Mouse (Mus musculus) thymus, postnatal 14 days (tissue): Measurements from ENCODE around the gene Stradb.

Experiments
- DNase-seq: peaks from one replicate; pipeline ENCODE4 v3.0.0; 2021

Stradb gene

GRCm38 (mm10) chr1:58961152-58961893 lies 12.0 kb upstream of the Stradb start:
- no peak for DNase-seq

- DNase-seq, result no peak
Measured at GRCm38 (mm10) chr1:58962418-58962817, 10.9 kb upstream of the Stradb start.

GRCm38 (mm10) chr1:58962865-58963264 lies 10.5 kb upstream of the Stradb start:
- DNase-seq, result no peak

- no peak for DNase-seq
Measured at GRCm38 (mm10) chr1:58967534-58967933, 5.8 kb upstream of the Stradb start.

- DNase-seq, result no peak
Measured at GRCm38 (mm10) chr1:58970054-58970453, 3.3 kb upstream of the Stradb start.

GRCm38 (mm10) chr1:58971097-58971496 lies 2.2 kb upstream of the Stradb start:
- DNase-seq, result no peak

GRCm38 (mm10) chr1:58972851-58973365 lies 414 bp upstream of the Stradb start:
- no peak for DNase-seq

GRCm38 (mm10) chr1:58982276-58982675 lies 9.0 kb downstream of the Stradb start:
- DNase-seq, result no peak

- DNase-seq, result no peak
Measured at GRCm38 (mm10) chr1:58984586-58984985, 11.3 kb downstream of the Stradb start.

GRCm38 (mm10) chr1:58993144-58993543 lies 19.8 kb downstream of the Stradb start:
- DNase-seq, result no peak

- DNase-seq, result no peak
Measured at GRCm38 (mm10) chr1:58993723-58994122, 20.4 kb downstream of the Stradb start.

GRCm38 (mm10) chr1:58995313-58995712 lies 22.0 kb downstream of the Stradb start:
- DNase-seq, result peak; percentile 11

- peak; percentile 25 for DNase-seq
Measured at GRCm38 (mm10) chr1:59009250-59009649, 35.9 kb downstream of the Stradb start.

GRCm38 (mm10) chr1:59021556-59021955 lies 48.2 kb downstream of the Stradb start:
- DNase-seq, result no peak

GRCm38 (mm10) chr1:59037723-59038122 lies 64.4 kb downstream of the Stradb start:
- no peak for DNase-seq
